Mouse (Mus musculus) forebrain, embryonic 15.5 days (tissue): ENCODE measurements around the gene Htr1d. TPM values are rescaled to one million over a fixed set of nuclear protein-coding genes. Genes with fewer than 3 reads are reported as not detected.

ENCODE experiments used
- ATAC-seq: fragments of 200-750 bp; cut with Nextera tagmentation; replicated peaks from 2 replicates; pipeline ENCODE4 v1.8.0; 2017; ENCODE audit warnings: mild to moderate bottlenecking, moderate TSS enrichment, moderate library complexity
- H3K27ac ChIP-seq: fragments of 300-500 bp; sonication (generic); replicated peaks from 2 replicates; pipeline ENCODE4 v1.5.1; 2015; ENCODE audit warnings: mild to moderate bottlenecking, inconsistent platforms
- H3K27me3 ChIP-seq: fragments of 300-500 bp; sonication (generic); 2 replicates; pipeline ENCODE4 v1.6.1; 2015; ENCODE audit warnings: inconsistent platforms
- H3K36me3 ChIP-seq: fragments of 300-500 bp; sonication (generic); 2 replicates; pipeline ENCODE4 v1.6.1; 2015; ENCODE audit warnings: mild to moderate bottlenecking, inconsistent platforms
- H3K4me1 ChIP-seq: fragments of 300-500 bp; sonication (generic); 2 replicates; pipeline ENCODE4 v1.6.1; 2015; ENCODE audit warnings: inconsistent platforms
- H3K4me2 ChIP-seq: fragments of 300-500 bp; sonication (generic); replicated peaks from 2 replicates; pipeline ENCODE4 v1.6.1; 2015; ENCODE audit warnings: mild to moderate bottlenecking, inconsistent platforms
- H3K4me3 ChIP-seq: fragments of 300-500 bp; sonication (generic); 2 replicates; pipeline ENCODE4 v1.5.1; 2015; ENCODE audit warnings: mild to moderate bottlenecking, inconsistent platforms
- H3K9ac ChIP-seq: fragments of 300-500 bp; sonication (generic); replicated peaks from 2 replicates; pipeline ENCODE4 v1.6.1; 2015; ENCODE audit warnings: mild to moderate bottlenecking, inconsistent platforms
- H3K9me3 ChIP-seq: fragments of 300-500 bp; sonication (generic); 2 replicates; pipeline ENCODE4 v1.6.1; 2016; ENCODE audit warnings: inconsistent platforms
- WGBS: fragments of 180-500 bp; shearing (Covaris S2); methylation state at CpG from one replicate; pipeline ENCODE4 v1.1.7; 2015; ENCODE audit warnings: mixed read lengths; 5-methylcytosine and 5-hydroxymethylcytosine counted together
- polyA plus RNA-seq: library from polyadenylated mRNA; unstranded; fragments of >200 nt; fragmentation: Nextera tagmentation; extraction: Ambion mirVana; gene quantifications from 2 replicates; pipeline ENCODE4 v1.2.1, GENCODE M21; 2015

Htr1d gene
- polyA plus RNA-seq, 1 experiment from 2014 or later = 0.70 TPM

GRCm38 (mm10) chr4:136425000-136425288 is 1.6 kb downstream of the Htr1d start:
- 2% methylated on average over 15 of the region's 15 CpGs for WGBS
- H3K9ac ChIP-seq = peak overlapping the region; percentile 44; the same call in 1 of the 2 replicates

GRCm38 (mm10) chr4:136430609-136431375 is 7.5 kb downstream of the Htr1d start:
- peak; percentile 70 for ATAC-seq
- H3K27ac ChIP-seq = peak overlapping the region; percentile 60

More at GRCm38 (mm10) chr4:136425000-136425288, 1.6 kb downstream of the Htr1d start:
- Histone ChIP-seq H3K27ac (no peak overlapping the region), H3K4me2 (peak overlapping the region; percentile 93), H3K9me3 (no peaks in the 10 kb centered on the region), H3K27me3 (peaks cover 36% of the 10 kb centered on the region), H3K36me3 (no peaks in the 10 kb centered on the region), H3K4me1 (peaks cover 12% of the 10 kb centered on the region), H3K4me3 (peak overlapping the region; percentile 48)
- no peak for ATAC-seq

GRCm38 (mm10) chr4:136431376-136431693 is 8.0 kb downstream of the Htr1d start:
- peaks cover 11% of the 10 kb centered on the region for H3K4me1 ChIP-seq
- H3K27me3 ChIP-seq = no peaks in the 10 kb centered on the region; the same call in 1 of the 2 replicates
- 4% methylated on average over 3 of the region's 3 CpGs for WGBS
- H3K36me3 ChIP-seq = no peaks in the 10 kb centered on the region
- no peak overlapping the region for H3K9ac ChIP-seq
- ATAC-seq = no peak
- H3K4me2 ChIP-seq = no peak overlapping the region
- H3K9me3 ChIP-seq = no peaks in the 10 kb centered on the region
- no peak overlapping the region for H3K4me3 ChIP-seq
- peak overlapping the region; percentile 60; the same call in 1 of the 2 replicates for H3K27ac ChIP-seq

More at GRCm38 (mm10) chr4:136430609-136431375, 7.5 kb downstream of the Htr1d start:
- 18% methylated on average over 9 of the region's 11 CpGs for WGBS
- Histone ChIP-seq H3K27me3 (peaks cover 5% of the 10 kb centered on the region), H3K9me3 (no peaks in the 10 kb centered on the region), H3K36me3 (no peaks in the 10 kb centered on the region), H3K4me3 (no peak overlapping the region), H3K9ac (no peak overlapping the region), H3K4me1 (peaks cover 11% of the 10 kb centered on the region), H3K4me2 (no peak overlapping the region)

GRCm38 (mm10) chr4:136434029-136434428 is 10.7 kb downstream of the Htr1d start:
- Histone ChIP-seq H3K4me3 (no peak overlapping the region), H3K9ac (no peak overlapping the region), H3K9me3 (no peaks in the 10 kb centered on the region), H3K27ac (no peak overlapping the region), H3K4me2 (no peak overlapping the region), H3K27me3 (no peaks in the 10 kb centered on the region), H3K36me3 (no peaks in the 10 kb centered on the region), H3K4me1 (peaks cover 11% of the 10 kb centered on the region)
- no peak for ATAC-seq
- 96% methylated on average over 4 of the region's 4 CpGs for WGBS

- H3K4me1 ChIP-seq = no peaks in the 10 kb centered on the region
- H3K27ac ChIP-seq = no peak overlapping the region
- no peak for ATAC-seq
- no peaks in the 10 kb centered on the region for H3K9me3 ChIP-seq
- no peak overlapping the region for H3K4me3 ChIP-seq
- H3K9ac ChIP-seq = no peak overlapping the region
- WGBS = 46% methylated on average over 4 of the region's 4 CpGs
- H3K36me3 ChIP-seq = no peaks in the 10 kb centered on the region
- H3K4me2 ChIP-seq = no peak overlapping the region
- no peaks in the 10 kb centered on the region for H3K27me3 ChIP-seq
Measured at GRCm38 (mm10) chr4:136439106-136439505, 15.8 kb downstream of the Htr1d start.

GRCm38 (mm10) chr4:136441354-136442043 is 18.2 kb downstream of the Htr1d start:
- Histone ChIP-seq H3K9me3 (no peaks in the 10 kb centered on the region), H3K4me1 (no peaks in the 10 kb centered on the region), H3K4me2 (no peak overlapping the region), H3K4me3 (no peak overlapping the region), H3K36me3 (no peaks in the 10 kb centered on the region), H3K27me3 (no peaks in the 10 kb centered on the region), H3K27ac (no peak overlapping the region), H3K9ac (no peak overlapping the region)
- 71% methylated on average over 15 of the region's 15 CpGs for WGBS
- ATAC-seq = no peak

- no peak for ATAC-seq
- Histone ChIP-seq H3K4me3 (no peak overlapping the region), H3K27ac (no peak overlapping the region), H3K9ac (no peak overlapping the region), H3K36me3 (no peaks in the 10 kb centered on the region), H3K4me1 (no peaks in the 10 kb centered on the region), H3K9me3 (no peaks in the 10 kb centered on the region), H3K27me3 (no peaks in the 10 kb centered on the region), H3K4me2 (no peak overlapping the region)
- 68% methylated on average over 4 of the region's 4 CpGs for WGBS
Measured at GRCm38 (mm10) chr4:136444561-136444960, 21.2 kb downstream of the Htr1d start.

GRCm38 (mm10) chr4:136449795-136450194 is 26.5 kb downstream of the Htr1d start:
- 93% methylated on average over 5 of the region's 5 CpGs for WGBS
- H3K4me1 ChIP-seq = peaks cover under 1% of the 10 kb centered on the region; the same call in 1 of the 2 replicates
- H3K27ac ChIP-seq = no peak overlapping the region
- no peaks in the 10 kb centered on the region for H3K9me3 ChIP-seq
- no peaks in the 10 kb centered on the region for H3K27me3 ChIP-seq
- no peak for ATAC-seq
- no peak overlapping the region for H3K9ac ChIP-seq
- no peak overlapping the region for H3K4me3 ChIP-seq
- H3K36me3 ChIP-seq = no peaks in the 10 kb centered on the region
- no peak overlapping the region for H3K4me2 ChIP-seq

- Histone ChIP-seq H3K27me3 (no peaks in the 10 kb centered on the region), H3K4me3 (no peak overlapping the region), H3K4me1 (peaks cover 5% of the 10 kb centered on the region; the same call in 1 of the 2 replicates), H3K9ac (no peak overlapping the region), H3K9me3 (no peaks in the 10 kb centered on the region), H3K4me2 (no peak overlapping the region), H3K27ac (no peak overlapping the region), H3K36me3 (no peaks in the 10 kb centered on the region)
- no peak for ATAC-seq
- WGBS = 82% methylated on average over 4 of the region's 4 CpGs
Measured at GRCm38 (mm10) chr4:136450271-136450670, 26.9 kb downstream of the Htr1d start.

- Histone ChIP-seq H3K9me3 (no peaks in the 10 kb centered on the region), H3K27me3 (no peaks in the 10 kb centered on the region), H3K4me1 (peaks cover 5% of the 10 kb centered on the region; the same call in 1 of the 2 replicates), H3K27ac (no peak overlapping the region), H3K36me3 (no peaks in the 10 kb centered on the region), H3K4me3 (no peak overlapping the region), H3K9ac (no peak overlapping the region), H3K4me2 (no peak overlapping the region)
- WGBS = 18% methylated on average over 6 of the region's 6 CpGs
- no peak for ATAC-seq
Measured at GRCm38 (mm10) chr4:136451564-136451963, 28.2 kb downstream of the Htr1d start.

GRCm38 (mm10) chr4:136452286-136452685 is 29.0 kb downstream of the Htr1d start:
- no peaks in the 10 kb centered on the region for H3K27me3 ChIP-seq
- ATAC-seq = no peak
- peaks cover 5% of the 10 kb centered on the region; the same call in 1 of the 2 replicates for H3K4me1 ChIP-seq
- no peak overlapping the region for H3K4me3 ChIP-seq
- no peaks in the 10 kb centered on the region for H3K9me3 ChIP-seq
- no peaks in the 10 kb centered on the region for H3K36me3 ChIP-seq
- no peak overlapping the region for H3K4me2 ChIP-seq
- WGBS = 80% methylated on average over 3 of the region's 3 CpGs
- no peak overlapping the region for H3K27ac ChIP-seq
- H3K9ac ChIP-seq = no peak overlapping the region

GRCm38 (mm10) chr4:136452792-136453191 is 29.5 kb downstream of the Htr1d start:
- ATAC-seq = no peak
- H3K27ac ChIP-seq = no peak overlapping the region
- WGBS = 79% methylated on average over 5 of the region's 5 CpGs
- H3K9me3 ChIP-seq = no peaks in the 10 kb centered on the region
- no peak overlapping the region for H3K9ac ChIP-seq
- no peak overlapping the region for H3K4me3 ChIP-seq
- peaks cover 5% of the 10 kb centered on the region; the same call in 1 of the 2 replicates for H3K4me1 ChIP-seq
- no peaks in the 10 kb centered on the region for H3K27me3 ChIP-seq
- no peaks in the 10 kb centered on the region for H3K36me3 ChIP-seq
- H3K4me2 ChIP-seq = no peak overlapping the region
